Mouse (Mus musculus): ENCODE data around the gene Wdr83. TPM values are rescaled to one million over a fixed set of nuclear protein-coding genes. Genes with fewer than 3 reads are reported as not detected.

Gene Wdr83
- polyA plus RNA-seq, 1 experiment from 2014 or later: 46.4 TPM

- H3K4me2 ChIP-seq: peak within 1 kb of the TSS; percentile 92
- peaks cover 35% of the 10 kb centered on the region for H3K4me1 ChIP-seq (replicated peaks; ENCODE audit: control insufficient read depth, insufficient read depth, low read length)
- ATAC-seq (replicated peaks; ENCODE audit: low FRiP score): peak; percentile 83
- peak within 1 kb of the TSS; percentile 100 for H3K4me3 ChIP-seq (ENCODE audit: low read depth, low read length)
- H3K36me3 ChIP-seq (ENCODE audit: control insufficient read depth, insufficient read depth, low read length): peaks cover 37% of the 10 kb centered on the region
- peak; percentile 93 for DNase-seq (ENCODE audit: low spot score)
- no peaks in the 10 kb centered on the region for H3K27me3 ChIP-seq (replicated peaks; ENCODE audit: control insufficient read depth, insufficient read depth, low read length)
- peak within 1 kb of the TSS; percentile 99 for H3K9ac ChIP-seq (ENCODE audit: low read depth, low read length)
- WGBS: under 1% methylated on average over 72 of the region's 75 CpGs
- no peaks in the 10 kb centered on the region for H3K9me3 ChIP-seq (ENCODE audit: control insufficient read depth, low read length)
- peak within 1 kb of the TSS; percentile 94 for H3K27ac ChIP-seq (ENCODE audit: low read depth, low read length)
These were observed 54.2 kb downstream of the Wdr83 start, which contains the start of gene Trir for GRCm38 (mm10) chr8:85026670-85027515. Gene Trir (plus strand): TSS chr8:85026823.

- peak within 1 kb of the TSS; percentile 92 for H3K4me2 ChIP-seq
- H3K4me3 ChIP-seq (ENCODE audit: low read depth, low read length): peak within 1 kb of the TSS; percentile 100
- H3K27ac ChIP-seq (ENCODE audit: low read depth, low read length): peak within 1 kb of the TSS; percentile 94
- 4% methylated on average over 30 of the region's 30 CpGs for WGBS
- peak; percentile 79 for DNase-seq (ENCODE audit: low spot score)
- peaks cover 37% of the 10 kb centered on the region for H3K36me3 ChIP-seq (ENCODE audit: control insufficient read depth, insufficient read depth, low read length)
- ATAC-seq (replicated peaks; ENCODE audit: low FRiP score): peak; percentile 84
- H3K27me3 ChIP-seq (replicated peaks; ENCODE audit: control insufficient read depth, insufficient read depth, low read length): no peaks in the 10 kb centered on the region
- H3K9ac ChIP-seq (ENCODE audit: low read depth, low read length): peak within 1 kb of the TSS; percentile 84
- H3K9me3 ChIP-seq (ENCODE audit: control insufficient read depth, low read length): no peaks in the 10 kb centered on the region
- H3K4me1 ChIP-seq (replicated peaks; ENCODE audit: control insufficient read depth, insufficient read depth, low read length): peaks cover 35% of the 10 kb centered on the region
These were observed 55.8 kb downstream of the Wdr83 start, which contains the start of gene Asna1 for GRCm38 (mm10) chr8:85025098-85025932. Gene Asna1 (minus strand): TSS chr8:85025281.

Small RNAs within 50 kb of the gene (microRNA-seq; reads per million reads assigned to microRNA genes)
- gene Gm23388 (ENCODE audit: borderline number of aligned reads) (37.0 reads per million, percentile 37 among the genes with 10 or more reads in this experiment), gene Mir7070 (ENCODE audit: borderline number of aligned reads) (2.8 reads per million)

Other genes starting within 250 kb of the Wdr83 start
- gene Gadd45gip1, start 249.8 kb downstream of the Wdr83 start, polyA plus RNA-seq (2014; fragmentation: Nextera tagmentation; extraction: Ambion mirVana): 87.8 and 90.6 TPM in 2 replicates
- 188 and 191 TPM in 2 replicates for gene Rad23a, start 240.6 kb downstream of the Wdr83 start, polyA plus RNA-seq (2014; fragmentation: Nextera tagmentation; extraction: Ambion mirVana)
- gene Calr, start 234.4 kb downstream of the Wdr83 start, polyA plus RNA-seq (2014; fragmentation: Nextera tagmentation; extraction: Ambion mirVana): 860 and 893 TPM in 2 replicates
- gene Farsa, start 224.3 kb downstream of the Wdr83 start, polyA plus RNA-seq (2014; fragmentation: Nextera tagmentation; extraction: Ambion mirVana): 130 TPM in 2 replicates
- 144 and 160 TPM in 2 replicates for gene Syce2, start 209.2 kb downstream of the Wdr83 start, polyA plus RNA-seq (2014; fragmentation: Nextera tagmentation; extraction: Ambion mirVana)
- 53.5 and 56.7 TPM in 2 replicates for gene Gcdh, start 187.4 kb downstream of the Wdr83 start, polyA plus RNA-seq (2014; fragmentation: Nextera tagmentation; extraction: Ambion mirVana)
- 458 and 504 TPM in 2 replicates for gene Klf1, start 179.4 kb downstream of the Wdr83 start, polyA plus RNA-seq (2014; fragmentation: Nextera tagmentation; extraction: Ambion mirVana)
- gene Dnase2a, start 172.7 kb downstream of the Wdr83 start, polyA plus RNA-seq (2014; fragmentation: Nextera tagmentation; extraction: Ambion mirVana): 11.5 and 12.7 TPM in 2 replicates
- 0.14 and 0.29 TPM in 2 replicates for gene Mast1, start 143.9 kb downstream of the Wdr83 start, polyA plus RNA-seq (2014; fragmentation: Nextera tagmentation; extraction: Ambion mirVana)
- 0.22 and 0.49 TPM in 2 replicates for gene Rtbdn, start 134.3 kb downstream of the Wdr83 start, polyA plus RNA-seq (2014; fragmentation: Nextera tagmentation; extraction: Ambion mirVana)
- gene Gm49661, start 111.9 kb downstream of the Wdr83 start, polyA plus RNA-seq (2014; fragmentation: Nextera tagmentation; extraction: Ambion mirVana): not detected in 2 replicates
- 1,398 and 1,409 TPM in 2 replicates for gene Prdx2, start 111.7 kb downstream of the Wdr83 start, polyA plus RNA-seq (2014; fragmentation: Nextera tagmentation; extraction: Ambion mirVana)
- gene Rnaseh2a, start 111.5 kb downstream of the Wdr83 start, polyA plus RNA-seq (2014; fragmentation: Nextera tagmentation; extraction: Ambion mirVana): 195 and 197 TPM in 2 replicates
- 21.1 and 23.2 TPM in 2 replicates for gene Junb, start 102.6 kb downstream of the Wdr83 start, polyA plus RNA-seq (2014; fragmentation: Nextera tagmentation; extraction: Ambion mirVana)
- 15.5 and 16.7 TPM in 2 replicates for gene Hook2, start 90.7 kb downstream of the Wdr83 start, polyA plus RNA-seq (2014; fragmentation: Nextera tagmentation; extraction: Ambion mirVana)
- gene Best2, start 66.8 kb downstream of the Wdr83 start, polyA plus RNA-seq (2014; fragmentation: Nextera tagmentation; extraction: Ambion mirVana): 0.13 TPM in 1 of 2 replicates, not detected in the other
- gene Asna1, start 56.0 kb downstream of the Wdr83 start, polyA plus RNA-seq (2014; fragmentation: Nextera tagmentation; extraction: Ambion mirVana): 100 and 103 TPM in 2 replicates
- 126 and 138 TPM in 2 replicates for gene Trir, start 54.5 kb downstream of the Wdr83 start, polyA plus RNA-seq (2014; fragmentation: Nextera tagmentation; extraction: Ambion mirVana)
- 17.7 and 19.3 TPM in 2 replicates for gene Tnpo2, start 44.4 kb downstream of the Wdr83 start, polyA plus RNA-seq (2014; fragmentation: Nextera tagmentation; extraction: Ambion mirVana)
- gene Fbxw9, start 21.3 kb downstream of the Wdr83 start, polyA plus RNA-seq (2014; fragmentation: Nextera tagmentation; extraction: Ambion mirVana): 15.5 and 17.4 TPM in 2 replicates
- not detected in 2 replicates for gene Gm5741, start 13.3 kb downstream of the Wdr83 start, polyA plus RNA-seq (2014; fragmentation: Nextera tagmentation; extraction: Ambion mirVana)
- 72.5 and 73.8 TPM in 2 replicates for gene Dhps, start 9.5 kb downstream of the Wdr83 start, polyA plus RNA-seq (2014; fragmentation: Nextera tagmentation; extraction: Ambion mirVana)
- 103 and 105 TPM in 2 replicates for gene Wdr83os, start 566 bp downstream of the Wdr83 start, polyA plus RNA-seq (2014; fragmentation: Nextera tagmentation; extraction: Ambion mirVana)
- 38.6 and 40.3 TPM in 2 replicates for gene Man2b1, start 2.0 kb upstream of the Wdr83 start, polyA plus RNA-seq (2014; fragmentation: Nextera tagmentation; extraction: Ambion mirVana)
- 0.71 and 1.1 TPM in 2 replicates for gene Zfp791, start 41.8 kb upstream of the Wdr83 start, polyA plus RNA-seq (2014; fragmentation: Nextera tagmentation; extraction: Ambion mirVana)
- gene Cks1brt, start 70.6 kb upstream of the Wdr83 start, polyA plus RNA-seq (2014; fragmentation: Nextera tagmentation; extraction: Ambion mirVana): not detected in 2 replicates
- gene Olfr371, start 144.7 kb upstream of the Wdr83 start, polyA plus RNA-seq (2014; fragmentation: Nextera tagmentation; extraction: Ambion mirVana): not detected in 2 replicates
- gene Orc6, start 218.3 kb upstream of the Wdr83 start, polyA plus RNA-seq (2014; fragmentation: Nextera tagmentation; extraction: Ambion mirVana): 165 and 170 TPM in 2 replicates
- 142 and 178 TPM in 2 replicates for gene Vps35, start 218.5 kb upstream of the Wdr83 start, polyA plus RNA-seq (2014; fragmentation: Nextera tagmentation; extraction: Ambion mirVana)